Mouse (Mus musculus): Measurements from ENCODE around the gene Spin1. TPM values are rescaled to one million over a fixed set of nuclear protein-coding genes. Genes with fewer than 3 reads are reported as not detected.
"Not testable (repeated sequence)": the region's sequence is repeated elsewhere in the genome, so short reads cannot be mapped to it uniquely, and the experiment has no call there.

The Spin1 gene
- total RNA-seq (2014; fragmentation: Nextera tagmentation) (47.2 and 47.7 TPM in 2 replicates), total RNA-seq (2017) (38.5 and 39.7 TPM in 2 replicates)

DNA sequence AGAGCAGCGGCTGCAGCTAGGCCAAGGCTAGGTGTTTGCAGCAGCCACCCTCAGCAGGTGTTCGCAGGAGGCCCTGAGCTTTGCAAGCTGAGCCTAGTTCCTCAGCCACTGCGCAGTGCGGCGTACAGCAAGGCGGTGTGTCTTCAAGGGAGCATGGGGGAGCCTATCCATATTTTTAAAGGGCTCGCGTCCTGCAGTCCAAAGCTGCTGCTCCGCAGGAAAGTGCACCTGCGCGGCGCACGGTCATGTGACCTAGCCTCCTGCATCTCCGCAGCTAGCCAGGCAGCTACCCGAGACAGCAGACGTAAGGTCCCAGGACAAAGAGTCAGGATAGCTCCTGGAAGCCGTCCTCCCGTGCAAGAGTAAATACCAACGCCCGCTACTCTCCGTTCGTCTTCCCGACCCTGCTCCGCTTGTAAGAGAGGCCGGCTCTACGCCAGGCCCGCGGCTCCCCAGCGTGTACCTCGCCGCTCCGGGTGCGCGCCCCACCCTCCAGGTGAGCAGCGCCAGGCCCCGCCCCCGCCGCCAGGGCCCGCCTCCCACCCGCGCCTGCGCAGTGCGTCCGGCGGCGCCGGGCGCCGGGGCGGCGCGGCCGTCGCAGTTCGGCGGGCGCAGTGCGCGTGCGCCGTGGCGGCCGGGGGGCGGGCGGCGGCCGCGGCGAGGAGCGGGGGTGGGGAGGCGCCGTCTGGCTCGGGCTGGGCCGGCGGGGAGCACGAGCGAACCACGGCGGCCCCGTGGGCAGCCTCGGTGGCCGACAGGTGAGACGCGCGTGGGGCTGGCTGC, at the start of gene Spin1:
Gene Spin1, plus strand, starts transcription at position 648 of the 783 bp plus-strand sequence.
- ATAC-seq (replicated peaks; ENCODE audit: poor library complexity, severe bottlenecking): peak; percentile 32

DNA sequence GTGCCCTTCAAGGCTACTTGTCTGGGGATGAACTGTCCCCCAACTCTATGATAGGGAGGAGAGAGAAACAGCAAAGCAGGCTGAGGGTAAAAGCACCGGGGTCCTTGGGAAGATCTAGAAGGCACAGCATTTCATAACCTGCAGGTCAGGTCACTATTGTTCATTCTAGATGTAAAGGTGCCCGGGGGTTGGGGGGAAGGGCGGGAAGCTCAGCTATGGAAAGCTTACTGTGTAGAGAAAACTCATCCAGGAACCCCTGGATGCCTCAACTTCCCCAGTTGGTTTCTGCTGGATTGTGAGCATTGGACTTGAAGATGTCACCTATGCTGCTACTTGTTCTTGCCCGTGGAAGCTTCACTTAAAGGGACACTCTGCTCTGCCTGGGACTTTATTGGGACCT, 49.7 kb upstream of the Spin1 start:
- ATAC-seq (replicated peaks; ENCODE audit: poor library complexity, severe bottlenecking): no peak

DNA sequence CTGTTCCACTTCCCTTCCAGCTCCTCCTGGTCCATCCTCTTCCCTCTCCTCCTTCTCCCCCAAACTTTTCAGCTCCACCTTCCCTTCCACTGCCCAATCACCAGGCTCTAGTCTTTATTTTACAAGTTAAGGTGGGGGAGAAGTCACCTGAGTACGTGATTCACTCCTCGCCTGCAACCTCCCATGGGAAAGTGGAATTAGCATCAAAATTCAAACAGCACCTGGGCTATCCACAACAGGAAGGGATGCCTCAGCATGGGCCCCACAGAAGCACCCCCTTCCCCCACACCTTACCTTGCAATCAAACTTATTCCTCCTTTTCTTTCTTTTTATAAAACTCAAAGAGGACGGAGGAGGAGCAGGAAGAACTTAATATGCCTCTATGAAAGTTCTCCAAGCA, 48.3 kb upstream of the Spin1 start:
- no peak for ATAC-seq (replicated peaks; ENCODE audit: poor library complexity, severe bottlenecking)

DNA sequence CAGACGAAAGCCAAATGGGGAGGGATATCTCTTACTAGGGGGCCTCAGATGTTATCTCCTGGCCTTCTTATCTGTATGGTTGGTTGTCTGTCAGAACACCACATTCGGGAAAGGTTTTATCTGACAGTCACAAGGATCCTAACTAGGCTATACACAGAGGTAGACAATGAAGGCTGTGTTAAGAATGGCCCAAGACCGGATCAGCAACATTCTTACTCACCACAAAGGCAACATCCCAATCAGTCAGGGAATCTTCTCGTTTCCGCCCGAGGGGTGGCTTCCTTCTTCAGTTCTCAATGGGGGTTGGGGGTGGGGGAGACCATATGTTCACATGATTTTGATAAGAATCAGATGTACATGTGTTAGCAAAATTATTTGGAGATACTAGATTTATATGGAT, 37.7 kb upstream of the Spin1 start:
- ATAC-seq (replicated peaks; ENCODE audit: poor library complexity, severe bottlenecking): no peak

DNA sequence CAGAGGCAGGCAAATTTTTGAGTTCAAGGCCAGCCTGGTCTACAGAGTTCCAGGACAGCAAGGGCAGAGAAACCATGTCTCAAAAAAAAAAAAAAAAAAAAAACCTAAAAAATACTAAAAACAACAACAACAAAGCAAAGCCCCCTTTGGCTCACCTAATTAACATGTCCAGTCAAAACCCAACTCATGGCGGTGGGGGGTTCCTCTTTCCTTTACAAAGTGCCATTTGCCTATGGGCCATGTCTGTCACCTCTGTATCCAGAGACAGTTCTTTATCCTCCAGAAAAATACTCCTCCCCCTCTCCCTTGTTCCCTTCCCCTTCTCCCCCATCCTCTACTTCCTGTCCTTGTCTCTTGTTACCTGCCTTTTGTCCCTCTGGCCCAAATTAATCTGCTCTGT, 37.0 kb upstream of the Spin1 start:
- no peak for ATAC-seq (replicated peaks; ENCODE audit: poor library complexity, severe bottlenecking)

DNA sequence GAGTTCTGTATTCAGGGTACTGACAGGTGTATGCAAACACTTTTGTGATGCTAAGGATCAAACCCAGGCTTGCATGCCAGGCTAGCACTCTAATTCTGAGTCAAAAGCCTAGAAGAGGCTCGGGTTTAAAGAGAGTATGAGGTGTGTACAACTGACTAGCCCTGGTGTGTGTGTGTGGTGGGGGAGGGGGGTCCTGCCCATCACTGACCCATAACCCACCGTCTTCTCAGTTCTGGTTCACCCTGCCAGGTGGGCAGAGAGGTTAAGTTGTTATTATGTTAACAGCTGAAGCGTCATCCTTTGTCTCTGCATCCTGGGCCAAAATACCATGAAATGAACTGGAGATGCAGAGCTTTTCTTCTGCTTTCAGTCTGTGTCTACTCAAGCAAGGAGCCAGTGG, 36.3 kb upstream of the Spin1 start:
- no peak for ATAC-seq (replicated peaks; ENCODE audit: poor library complexity, severe bottlenecking)

DNA sequence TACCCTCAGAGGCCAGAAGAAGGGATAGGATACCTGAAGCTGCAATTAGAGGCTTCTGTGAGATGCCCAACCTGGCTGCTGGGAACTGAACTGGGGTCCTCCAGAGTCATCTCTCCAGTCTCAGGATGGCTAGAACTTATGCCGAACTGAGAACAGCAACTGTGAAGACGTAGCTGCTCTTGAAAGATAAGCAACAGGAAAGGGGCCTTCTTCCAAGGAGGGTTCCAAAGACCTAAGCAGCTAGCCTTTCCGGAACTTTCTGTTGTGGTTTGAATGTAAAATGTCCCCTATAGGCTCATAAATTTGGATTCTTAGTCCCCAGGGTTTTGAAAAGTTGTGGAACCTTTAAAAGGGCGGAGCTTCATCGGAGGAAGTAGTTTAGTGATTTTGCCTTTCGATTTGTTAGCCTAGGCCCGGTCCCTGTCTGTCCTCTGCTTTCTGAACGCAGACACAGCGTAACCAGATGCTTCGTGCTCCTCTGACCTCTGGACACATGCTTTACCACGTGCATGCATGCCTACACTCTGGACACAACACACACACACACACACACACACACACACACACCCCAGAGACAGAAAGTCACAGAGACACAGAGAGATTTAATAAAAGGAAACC, 29.5 kb upstream of the Spin1 start:
- peak; percentile 40 for ATAC-seq (replicated peaks; ENCODE audit: poor library complexity, severe bottlenecking)

DNA sequence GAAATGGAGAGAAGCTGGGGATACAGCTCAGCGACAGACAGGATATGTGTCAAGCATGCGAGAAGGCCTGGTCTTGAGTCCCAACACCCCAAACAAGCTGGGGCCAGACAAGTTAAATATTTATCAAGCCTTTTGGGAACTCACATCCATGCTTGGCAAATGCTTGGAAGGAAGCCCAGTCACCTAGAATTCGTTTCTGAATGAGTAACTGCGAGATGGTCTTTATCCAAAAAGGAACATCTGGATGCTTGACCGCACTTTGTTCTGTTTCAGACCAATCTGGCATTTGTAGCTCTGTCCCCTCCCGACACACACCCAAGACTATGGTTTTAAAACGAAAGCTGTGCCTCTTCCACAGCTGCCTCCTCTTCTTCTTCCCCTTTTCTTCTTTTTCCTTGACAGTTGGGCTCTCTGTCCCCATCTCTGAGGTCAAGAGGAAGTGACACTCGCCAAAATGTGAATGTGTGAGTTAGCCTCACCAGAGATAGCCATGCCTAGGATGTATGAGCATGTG, 28.9 kb upstream of the Spin1 start:
- peak; percentile 86 for ATAC-seq (replicated peaks; ENCODE audit: poor library complexity, severe bottlenecking)

DNA sequence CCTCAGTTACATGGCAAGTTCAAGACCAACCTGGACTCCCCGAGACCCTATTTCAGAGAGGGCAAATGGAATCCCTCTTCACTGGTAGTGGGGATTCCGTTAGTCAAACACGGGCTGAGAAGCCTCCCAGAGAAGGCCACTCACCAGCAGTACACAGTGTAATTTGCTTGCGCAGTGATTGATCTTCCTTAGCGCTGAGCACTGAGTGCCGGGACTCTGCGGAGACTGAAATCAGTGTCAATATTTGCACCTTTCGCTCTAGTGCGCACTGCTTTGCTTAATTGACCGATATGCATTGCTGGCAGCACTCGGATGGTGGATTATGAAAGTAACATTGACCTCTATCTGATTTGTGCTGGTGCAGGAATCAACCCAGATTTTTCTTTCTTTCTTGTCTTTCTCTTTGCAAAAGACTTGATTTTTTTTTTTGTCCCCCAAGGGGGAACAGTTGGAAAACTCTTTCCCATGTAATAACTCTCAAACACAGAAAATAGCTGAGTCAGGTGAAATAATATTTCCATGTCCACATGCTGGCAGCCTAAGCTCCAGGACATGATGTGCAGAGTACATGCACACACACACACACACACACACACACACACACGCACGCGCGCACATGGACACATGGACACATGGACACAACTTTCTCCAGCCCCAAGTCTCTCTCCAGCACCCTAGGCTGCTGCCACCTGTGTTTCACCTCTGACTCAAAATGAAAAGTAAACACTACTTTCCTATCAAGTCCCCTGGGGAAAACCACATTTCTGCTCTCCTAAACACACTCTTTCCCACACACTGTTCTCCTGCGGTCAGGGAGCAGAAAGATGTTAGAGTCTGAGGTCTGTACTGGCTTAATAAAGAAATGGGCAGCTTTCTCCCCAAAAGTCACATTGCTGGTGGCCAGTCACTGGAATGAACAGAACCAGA, 27.5 kb upstream of the Spin1 start:
- no peak for ATAC-seq (replicated peaks; ENCODE audit: poor library complexity, severe bottlenecking)

DNA sequence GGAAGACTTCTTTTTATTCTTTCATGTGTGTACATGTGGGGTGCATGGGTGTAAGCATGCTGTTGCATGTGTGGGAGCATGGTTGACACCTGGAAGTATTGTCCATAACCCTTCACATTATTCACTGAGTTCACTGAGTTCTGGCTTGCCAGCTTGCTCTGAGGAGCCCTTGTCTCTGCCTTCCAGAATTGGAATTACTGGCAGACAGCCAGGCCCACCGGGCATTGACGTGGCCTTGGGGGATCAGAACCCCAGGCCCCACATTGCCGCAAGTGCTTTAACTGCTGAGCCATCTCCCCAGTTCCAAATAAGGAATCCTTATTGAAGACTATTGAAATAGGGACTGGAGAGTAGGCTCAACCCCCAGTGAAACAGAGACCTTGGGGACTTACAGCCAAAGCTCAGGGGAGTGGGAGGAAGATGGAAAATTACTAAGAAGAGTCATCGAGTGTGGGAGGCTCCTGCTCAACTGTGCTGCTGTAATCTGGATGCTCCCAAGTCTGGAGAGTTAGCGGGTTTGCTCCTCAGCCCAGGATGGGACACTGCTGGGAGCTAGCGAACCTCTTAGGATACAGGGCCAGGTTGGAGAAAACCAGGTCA, 26.5 kb upstream of the Spin1 start:
- no peak for ATAC-seq (replicated peaks; ENCODE audit: poor library complexity, severe bottlenecking)

DNA sequence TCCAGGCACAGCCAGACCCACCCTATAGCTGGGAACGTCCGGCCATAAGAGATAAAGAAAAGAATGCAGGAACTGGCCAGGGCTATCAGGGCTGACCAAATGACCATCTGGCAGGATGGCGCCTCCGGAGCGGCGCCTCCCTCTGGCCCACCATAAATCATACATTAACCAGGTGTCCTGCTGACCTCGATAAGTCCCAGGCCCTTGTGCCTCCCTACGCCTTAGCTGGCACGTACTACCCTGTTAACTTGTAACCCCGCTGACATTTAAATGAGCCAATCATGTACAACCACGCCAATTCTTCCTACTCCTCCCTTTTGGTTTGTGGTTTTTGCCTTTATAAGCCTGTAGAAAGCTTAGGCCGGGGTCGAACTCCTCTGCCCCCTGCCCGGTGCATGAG, 24.5 kb upstream of the Spin1 start:
- not testable (repeated sequence) for ATAC-seq (replicated peaks; ENCODE audit: poor library complexity, severe bottlenecking)

DNA sequence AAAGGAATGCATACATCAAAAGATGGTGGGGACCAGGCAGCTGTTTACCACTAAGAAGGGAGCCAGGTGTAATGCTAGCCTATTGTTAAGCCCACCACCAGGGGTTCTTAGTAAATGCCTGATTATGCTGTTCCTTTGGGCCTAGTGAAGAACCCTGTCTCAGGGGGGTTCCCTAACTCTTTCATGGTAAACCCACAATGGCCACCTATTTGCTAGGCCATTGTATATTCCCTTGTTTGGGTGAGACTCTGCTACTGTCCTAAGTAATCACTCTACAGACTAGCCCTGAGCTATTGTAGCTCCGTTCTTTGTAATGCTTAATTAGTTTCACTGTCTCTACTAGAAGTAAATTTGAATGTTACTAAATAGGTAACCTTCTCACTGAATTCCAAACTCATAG, 22.1 kb upstream of the Spin1 start:
- not testable (repeated sequence) for ATAC-seq (replicated peaks; ENCODE audit: poor library complexity, severe bottlenecking)

DNA sequence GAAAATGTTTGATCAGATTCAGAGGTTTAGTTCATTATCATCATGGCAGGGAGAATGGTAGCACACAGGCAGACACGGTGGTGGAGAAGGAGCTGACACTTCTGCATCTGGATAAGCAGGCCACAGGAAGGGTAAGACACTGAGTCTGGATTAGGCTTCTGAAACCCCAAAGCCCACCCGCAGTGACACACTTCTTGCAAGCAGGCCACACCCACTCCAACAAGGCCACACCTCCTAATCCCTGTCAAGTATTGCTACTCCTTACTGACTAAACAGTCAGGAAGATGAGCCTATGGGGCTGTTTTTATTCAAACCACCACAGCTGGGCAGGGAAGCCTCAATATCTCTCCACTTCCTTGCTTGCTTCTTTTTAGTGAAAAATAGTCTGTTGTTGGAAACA, 19.9 kb upstream of the Spin1 start:
- ATAC-seq (replicated peaks; ENCODE audit: poor library complexity, severe bottlenecking): no peak

DNA sequence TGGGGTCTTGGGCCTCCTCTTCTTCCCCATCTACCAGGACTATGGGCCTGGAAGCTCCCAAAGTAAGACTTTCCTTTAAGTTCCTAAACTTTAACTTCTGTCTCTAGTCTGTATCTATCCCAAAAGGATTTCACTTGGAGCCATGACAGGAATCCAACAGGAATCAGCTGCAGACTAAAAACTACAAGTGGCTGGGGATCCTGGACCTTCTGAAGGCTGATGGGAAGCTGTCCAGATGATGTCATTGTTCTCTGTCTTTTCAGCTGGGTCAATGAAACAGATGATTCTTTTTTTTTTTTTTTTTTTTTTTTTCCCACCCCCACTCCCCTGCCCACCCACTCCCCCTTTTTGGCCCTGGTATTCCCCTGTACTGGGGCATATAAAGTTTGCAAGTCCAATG, 16.4 kb upstream of the Spin1 start:
- no peak for ATAC-seq (replicated peaks; ENCODE audit: poor library complexity, severe bottlenecking)

DNA sequence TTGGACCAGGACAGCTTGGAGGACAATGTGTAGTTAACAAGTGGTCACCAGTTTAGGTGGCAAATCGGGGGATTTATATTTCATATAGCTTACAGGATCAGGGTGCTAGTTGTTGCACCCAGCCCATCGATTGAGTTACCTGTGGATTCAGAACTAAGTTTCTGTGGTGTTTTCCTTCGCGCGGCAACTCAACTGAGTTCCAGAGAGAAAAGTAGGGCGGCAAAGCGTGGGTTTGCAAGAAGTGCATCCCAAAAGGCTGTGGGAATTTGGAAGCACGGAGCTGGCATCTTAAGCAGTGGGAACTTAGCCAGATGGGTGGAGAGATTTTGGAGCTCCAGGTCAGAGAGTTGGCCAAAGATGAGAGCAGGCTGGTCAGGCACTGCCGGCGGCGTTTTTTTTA, 14.7 kb upstream of the Spin1 start:
- no peak for ATAC-seq (replicated peaks; ENCODE audit: poor library complexity, severe bottlenecking)

DNA sequence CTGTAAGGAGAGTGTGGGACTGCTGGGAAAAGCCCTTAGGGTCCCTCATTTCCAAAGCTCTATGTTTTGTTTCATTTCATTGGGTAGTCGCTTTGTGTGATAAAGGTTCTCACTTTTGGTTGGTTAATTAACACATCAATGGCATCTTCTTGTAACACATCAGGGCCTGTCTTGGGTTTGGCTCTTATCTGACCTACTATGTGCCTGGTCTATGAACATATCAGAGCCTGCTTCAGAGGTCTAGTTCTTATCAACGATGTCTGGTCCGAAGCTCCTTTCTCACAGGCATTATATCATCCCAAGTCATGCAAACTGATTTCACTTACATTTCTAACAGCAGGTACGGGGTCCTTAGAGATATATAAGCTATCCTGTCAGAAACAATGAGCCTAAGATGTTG, 13.4 kb upstream of the Spin1 start:
- ATAC-seq (replicated peaks; ENCODE audit: poor library complexity, severe bottlenecking): no peak

DNA sequence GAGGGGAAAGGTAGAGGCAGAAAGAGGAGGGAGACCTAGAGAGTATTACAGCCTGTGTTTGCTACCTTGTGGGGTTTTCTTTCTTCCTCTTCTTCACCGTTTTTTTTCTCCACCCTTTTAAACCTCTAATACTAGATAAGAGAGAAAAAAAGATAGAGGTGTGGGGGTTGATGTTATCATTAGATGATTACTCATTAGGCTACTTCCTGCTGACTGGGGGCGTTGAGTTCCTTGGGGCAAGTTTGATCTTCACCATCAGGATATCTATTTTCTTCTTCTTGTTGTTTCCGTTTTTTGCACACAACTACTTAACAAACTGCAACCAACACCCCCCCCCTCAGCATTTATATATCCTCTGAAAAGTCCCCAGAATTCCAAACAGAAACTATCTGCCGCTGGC, 12.5 kb upstream of the Spin1 start:
- no peak for ATAC-seq (replicated peaks; ENCODE audit: poor library complexity, severe bottlenecking)

DNA sequence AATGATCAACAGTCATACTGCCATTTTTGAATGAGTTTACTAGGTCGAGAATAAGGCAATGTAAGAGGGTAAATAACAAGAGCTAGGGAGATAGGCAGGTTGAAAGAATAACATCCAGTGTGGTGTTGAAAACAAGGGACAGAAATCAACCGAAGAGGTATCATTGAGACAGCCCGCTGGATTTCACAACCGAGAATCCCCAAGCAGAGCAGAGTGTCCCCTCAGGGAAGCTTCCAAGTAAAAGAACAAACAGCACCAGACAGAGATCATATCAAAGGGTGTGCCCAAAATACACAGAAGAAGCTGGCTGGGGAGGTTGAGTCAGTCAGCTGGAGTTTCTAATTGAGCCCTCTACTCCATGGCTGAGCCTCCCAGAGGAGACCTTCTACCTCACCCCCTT, 11.6 kb upstream of the Spin1 start:
- ATAC-seq (replicated peaks; ENCODE audit: poor library complexity, severe bottlenecking): no peak

DNA sequence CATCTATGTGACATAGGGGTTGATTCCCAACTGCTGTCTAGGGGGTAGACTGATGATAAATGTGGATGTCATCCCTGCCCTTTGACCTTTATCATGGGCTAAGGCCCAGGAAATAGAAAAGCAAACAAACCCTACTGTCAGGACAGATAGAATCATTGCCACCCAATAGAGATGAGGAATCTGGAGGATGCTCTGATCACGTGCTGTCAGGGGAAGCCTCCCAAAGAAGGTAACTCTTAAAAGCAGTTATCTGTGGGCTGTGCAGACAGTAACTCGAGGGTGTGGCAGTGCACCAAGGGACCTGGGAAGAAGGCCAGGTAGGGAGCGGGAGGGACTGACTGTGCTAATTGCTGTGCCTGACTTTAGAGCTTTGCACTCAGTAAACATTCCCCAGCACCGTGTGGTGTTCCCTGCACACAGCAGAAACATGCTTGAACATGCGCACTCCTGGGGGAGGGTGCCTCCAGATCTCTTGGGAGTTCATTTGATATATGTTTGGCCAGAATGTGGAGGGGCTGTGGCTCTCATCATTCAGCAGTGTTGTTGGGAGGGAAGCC, 10.5 kb upstream of the Spin1 start:
- ATAC-seq (replicated peaks; ENCODE audit: poor library complexity, severe bottlenecking): no peak

DNA sequence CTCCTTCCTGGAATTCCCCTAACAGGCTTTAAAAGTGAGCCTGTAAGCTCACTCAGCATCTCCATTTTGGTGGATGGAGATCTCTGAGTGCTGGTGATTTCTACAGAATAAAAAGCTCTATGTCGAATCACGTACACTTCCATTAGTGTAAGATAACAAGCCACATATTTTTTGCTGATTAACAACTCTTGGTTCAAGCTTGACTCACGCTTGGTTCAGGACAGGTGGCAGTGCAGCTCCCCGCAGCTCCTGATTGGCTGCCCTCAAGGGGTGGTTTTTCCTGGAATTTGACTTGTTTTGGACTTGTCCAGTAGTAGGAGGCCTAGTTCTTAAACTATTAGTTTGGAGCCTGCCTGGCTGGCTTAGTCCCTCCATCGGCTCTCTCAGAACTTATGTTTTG, 7.2 kb upstream of the Spin1 start:
- ATAC-seq (replicated peaks; ENCODE audit: poor library complexity, severe bottlenecking): no peak

All from granulocyte monocyte progenitor cell, adult 5-6 weeks (primary cell).